Mouse (Mus musculus): Measurements from ENCODE around the gene Uncx.

- TF ChIP-seq CTCF (IDR thresholded peaks at IDR 0.05; ENCODE audit: low read depth, low read length) = no peak
- TF ChIP-seq POLR2A (IDR thresholded peaks at IDR 0.05; ENCODE audit: borderline replicate concordance, low read depth, low read length) = no peak
These were observed at the start of gene Uncx for GRCm38 (mm10) chr5:139543214-139543613.
